Mouse (Mus musculus) kidney, adult 2 months (tissue): ENCODE data around the gene Ugcg. TPM values are rescaled to one million over a fixed set of nuclear protein-coding genes. Genes with fewer than 3 reads are reported as not detected.

ENCODE experiments used
- DNase-seq: peaks from one replicate; pipeline ENCODE4 v3.0.0; 2021
- H3K27ac ChIP-seq: fragments of 200-500 bp; 2 replicates; pipeline ENCODE4 v1.5.1; 2012; ENCODE audit warnings: low read depth, low read length, control low read depth, inconsistent platforms; ENCODE audit not compliant: insufficient read depth
- H3K27me3 ChIP-seq: fragments of 200-500 bp; replicated peaks from 2 replicates; pipeline ENCODE4 v1.6.1; 2012; ENCODE audit warnings: mild to moderate bottlenecking, moderate library complexity, low read length, inconsistent platforms; ENCODE audit not compliant: control insufficient read depth, insufficient read depth
- H3K36me3 ChIP-seq: fragments of 200-500 bp; 2 replicates; pipeline ENCODE4 v1.6.1; 2012; ENCODE audit warnings: mild to moderate bottlenecking, moderate library complexity, low read length, inconsistent platforms; ENCODE audit not compliant: control insufficient read depth, insufficient read depth
- H3K4me1 ChIP-seq: fragments of 200-500 bp; 2 replicates; pipeline ENCODE4 v1.6.1; 2011; ENCODE audit warnings: low read length; ENCODE audit not compliant: control insufficient read depth, insufficient read depth
- H3K4me3 ChIP-seq: fragments of 200-500 bp; 2 replicates; pipeline ENCODE4 v1.5.1; 2011; ENCODE audit warnings: mild to moderate bottlenecking, low read depth, low read length, control low read depth; ENCODE audit not compliant: insufficient read depth
- CTCF ChIP-seq: fragments of 200-500 bp; conservative IDR thresholded peaks from 2 replicates; pipeline ENCODE4 v1.5.1; 2011; ENCODE audit warnings: low read depth, mild to moderate bottlenecking, control low read depth, low read length, moderate library complexity, mixed read lengths; ENCODE audit not compliant: insufficient read depth, insufficient read length
- POLR2A ChIP-seq: fragments of 200-500 bp; IDR thresholded peaks from one replicate; pipeline ENCODE4 v1.6.1; 2011; ENCODE audit warnings: low read depth, low read length, control low read depth
- WGBS: fragments of 180-500 bp; shearing (Covaris S2); methylation state at CpG from one replicate; pipeline ENCODE4 v1.1.7; 2018; 5-methylcytosine and 5-hydroxymethylcytosine counted together
- polyA plus RNA-seq: library from polyadenylated mRNA; depleted of rRNA; stranded (reverse); fragments of >200 nt; gene quantifications from 2 replicates; pipeline ENCODE4 v1.2.3, GENCODE M21; 2012

Gene Ugcg
- polyA plus RNA-seq, 1 experiment, result 11.6 TPM

- no peak for DNase-seq
- peaks cover 11% of the 10 kb centered on the region for H3K4me1 ChIP-seq
- H3K27ac ChIP-seq, result no peak overlapping the region
- no peaks in the 10 kb centered on the region for H3K36me3 ChIP-seq
- 50% methylated on average over 8 of the region's 8 CpGs for WGBS
- H3K4me3 ChIP-seq, result no peak overlapping the region
- TF ChIP-seq CTCF, result no peak
- TF ChIP-seq POLR2A, result no peak
- H3K27me3 ChIP-seq, result no peaks in the 10 kb centered on the region
These were observed 10.7 kb downstream of the Ugcg start for GRCm38 (mm10) chr4:59199805-59200204.

DNA sequence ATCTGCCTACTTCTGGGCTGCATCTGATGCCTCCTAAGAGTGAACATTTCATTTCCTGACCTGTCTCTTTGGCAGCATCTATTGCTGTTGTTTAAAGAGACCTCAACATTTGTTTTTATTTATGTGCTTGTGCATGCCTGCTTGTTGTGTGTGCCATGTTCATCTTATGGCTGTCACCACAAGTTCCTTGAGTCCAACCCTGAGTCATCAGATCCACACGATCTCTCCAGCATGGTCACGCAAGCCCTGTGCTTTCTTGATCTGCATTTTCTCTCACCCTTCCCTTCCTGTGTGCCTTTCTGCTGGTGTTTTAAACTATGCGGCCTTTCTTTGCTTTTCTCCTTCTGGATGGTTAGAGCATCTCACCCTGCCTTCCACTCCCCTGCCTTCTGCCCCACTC is 11.6 kb downstream of the Ugcg start:
- peaks cover 11% of the 10 kb centered on the region for H3K4me1 ChIP-seq
- H3K27me3 ChIP-seq, result no peaks in the 10 kb centered on the region
- H3K27ac ChIP-seq, result no peak overlapping the region
- no peak for DNase-seq
- WGBS, result 76% methylated on average over 3 of the region's 3 CpGs
- TF ChIP-seq POLR2A (no peak), CTCF (no peak)
- no peaks in the 10 kb centered on the region for H3K36me3 ChIP-seq
- H3K4me3 ChIP-seq, result no peak overlapping the region

DNA sequence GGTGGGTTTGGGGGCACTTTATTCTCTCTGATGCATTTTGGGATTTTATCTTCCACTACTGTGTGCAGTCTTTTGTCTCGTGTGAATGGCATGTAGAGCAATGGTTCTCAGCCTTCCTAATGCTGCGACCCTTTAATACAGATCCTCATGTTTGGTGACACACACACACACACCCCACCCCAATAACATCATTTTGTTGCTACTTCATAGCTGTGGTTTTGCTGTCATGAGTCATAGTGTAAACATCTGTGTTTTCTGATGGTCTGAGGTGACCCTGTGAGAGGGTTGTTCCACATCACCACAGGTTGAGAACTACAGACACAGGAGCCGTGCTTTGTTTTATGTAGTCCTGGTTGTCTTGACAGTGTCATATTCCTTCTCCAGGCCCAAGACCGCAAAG is 15.6 kb downstream of the Ugcg start:
- H3K4me1 ChIP-seq, result 0 out of 2 replicates have a peak, but pooled peaks cover 5% of the 10 kb centered on the region
- no peaks in the 10 kb centered on the region for H3K27me3 ChIP-seq
- no peak for DNase-seq
- no peak overlapping the region for H3K27ac ChIP-seq
- H3K4me3 ChIP-seq, result no peak overlapping the region
- peaks cover 2% of the 10 kb centered on the region; the same call in 1 of the 2 replicates for H3K36me3 ChIP-seq
- no peak for TF ChIP-seq POLR2A
- TF ChIP-seq CTCF, result no peak
- 76% methylated on average over 4 of the region's 4 CpGs for WGBS

DNA sequence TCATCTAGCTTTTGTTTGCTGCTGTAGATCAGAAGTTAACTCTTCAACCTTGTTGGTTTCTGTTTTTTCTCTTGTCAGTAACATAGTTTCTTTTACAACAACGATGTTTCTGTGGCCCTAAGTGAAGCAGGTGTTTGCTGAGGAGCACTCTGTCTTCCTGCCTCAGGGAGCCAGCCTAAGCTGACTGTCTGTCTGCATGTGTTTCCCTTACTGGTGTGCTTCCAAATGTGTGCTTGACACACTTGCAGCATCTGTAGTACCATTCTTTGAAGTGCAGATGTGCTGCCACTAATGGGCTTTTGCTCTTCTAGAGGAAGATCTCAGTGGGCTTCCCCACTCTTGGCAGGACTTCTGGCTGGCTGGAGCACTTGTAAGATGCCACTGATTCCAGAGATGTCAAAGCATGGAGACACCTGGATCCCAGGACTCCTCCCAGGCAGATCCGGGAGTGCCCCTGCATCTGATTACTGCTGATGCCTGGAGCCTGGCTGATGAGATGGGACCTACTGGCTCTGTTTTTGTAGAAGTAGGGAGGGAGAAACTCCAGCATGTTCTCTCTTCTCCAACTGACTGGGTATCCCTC is 16.8 kb downstream of the Ugcg start:
- H3K36me3 ChIP-seq, result peaks cover 2% of the 10 kb centered on the region; the same call in 1 of the 2 replicates
- DNase-seq, result no peak
- H3K27me3 ChIP-seq, result no peaks in the 10 kb centered on the region
- 41% methylated on average over 2 of the region's 2 CpGs for WGBS
- TF ChIP-seq CTCF (no peak), POLR2A (no peak)
- H3K4me3 ChIP-seq, result no peak overlapping the region
- H3K4me1 ChIP-seq, result 0 out of 2 replicates have a peak, but pooled peaks cover 2% of the 10 kb centered on the region
- no peak overlapping the region for H3K27ac ChIP-seq

GRCm38 (mm10) chr4:59206600-59206999 is 17.5 kb downstream of the Ugcg start:
- no peak for DNase-seq
- no peak for TF ChIP-seq POLR2A
- Histone ChIP-seq H3K4me1 (0 out of 2 replicates have a peak, but pooled peaks cover 2% of the 10 kb centered on the region), H3K4me3 (no peak overlapping the region), H3K27me3 (no peaks in the 10 kb centered on the region), H3K27ac (no peak overlapping the region), H3K36me3 (peaks cover 2% of the 10 kb centered on the region; the same call in 1 of the 2 replicates)
- WGBS, result 69% methylated on average over 4 of the region's 4 CpGs

DNA sequence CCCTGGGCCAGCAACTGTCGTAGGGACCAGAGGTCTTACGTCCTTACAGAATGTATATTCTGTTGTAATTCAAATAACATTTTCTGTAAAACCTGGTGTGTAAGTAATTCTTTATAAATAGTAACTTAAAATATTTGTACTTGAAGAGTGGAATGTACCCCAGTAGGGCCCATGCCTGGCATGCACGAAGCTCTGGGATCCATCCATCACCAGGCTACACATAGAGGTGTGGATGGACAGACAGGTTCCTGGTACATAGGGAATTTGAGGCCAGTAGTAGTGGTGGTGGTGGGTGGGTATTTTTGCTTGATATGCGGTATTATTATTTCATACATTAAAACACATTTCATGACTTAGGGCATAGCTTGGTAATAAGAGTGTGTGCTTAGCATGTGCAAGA is 19.6 kb downstream of the Ugcg start:
- TF ChIP-seq CTCF (no peak), POLR2A (no peak)
- H3K27ac ChIP-seq, result no peak overlapping the region
- no peak overlapping the region for H3K4me3 ChIP-seq
- no peak for DNase-seq
- H3K36me3 ChIP-seq, result peaks cover 2% of the 10 kb centered on the region; the same call in 1 of the 2 replicates
- 93% methylated on average over 4 of the region's 4 CpGs for WGBS
- no peaks in the 10 kb centered on the region for H3K27me3 ChIP-seq
- 0 out of 2 replicates have a peak, but pooled peaks cover 2% of the 10 kb centered on the region for H3K4me1 ChIP-seq

GRCm38 (mm10) chr4:59211181-59211580 is 22.1 kb downstream of the Ugcg start:
- H3K36me3 ChIP-seq, result peaks cover 4% of the 10 kb centered on the region; the same call in 1 of the 2 replicates
- TF ChIP-seq POLR2A (no peak), CTCF (no peak)
- WGBS, result 86% methylated on average over 9 of the region's 9 CpGs

More at GRCm38 (mm10) chr4:59211181-59211580, 22.1 kb downstream of the Ugcg start:
- Histone ChIP-seq H3K4me1 (no peaks in the 10 kb centered on the region), H3K4me3 (no peak overlapping the region), H3K27me3 (no peaks in the 10 kb centered on the region), H3K27ac (no peak overlapping the region)
- DNase-seq, result no peak
